Mouse (Mus musculus): ENCODE data around the gene Gm7954. TPM values are rescaled to one million over a fixed set of nuclear protein-coding genes. Genes with fewer than 3 reads are reported as not detected.

Gene Gm7954
- not detected in 2 replicates for total RNA-seq (2023)

DNA sequence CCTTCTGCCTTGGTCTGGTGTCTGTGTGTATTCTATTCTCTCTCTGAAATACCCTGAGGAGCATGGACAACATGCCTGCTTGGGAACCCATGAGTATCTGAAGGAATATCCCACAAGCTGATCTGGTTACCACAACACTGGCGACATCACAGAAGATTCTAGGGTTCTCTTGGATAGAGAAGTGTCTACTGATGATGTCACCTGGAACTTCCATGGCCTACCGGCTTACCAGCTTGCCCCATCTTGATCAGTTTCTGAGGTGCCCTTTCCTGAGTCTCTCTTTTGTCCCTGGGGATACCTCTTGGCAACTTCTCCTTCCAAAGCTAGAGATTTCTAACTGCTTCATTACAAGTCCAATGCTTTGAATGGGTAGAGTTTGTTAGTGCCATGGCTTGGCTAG, at the start of gene Gm7954:
Gm7954 (minus strand) TSS at position 101 of the 400 bp plus-strand sequence.

DNA sequence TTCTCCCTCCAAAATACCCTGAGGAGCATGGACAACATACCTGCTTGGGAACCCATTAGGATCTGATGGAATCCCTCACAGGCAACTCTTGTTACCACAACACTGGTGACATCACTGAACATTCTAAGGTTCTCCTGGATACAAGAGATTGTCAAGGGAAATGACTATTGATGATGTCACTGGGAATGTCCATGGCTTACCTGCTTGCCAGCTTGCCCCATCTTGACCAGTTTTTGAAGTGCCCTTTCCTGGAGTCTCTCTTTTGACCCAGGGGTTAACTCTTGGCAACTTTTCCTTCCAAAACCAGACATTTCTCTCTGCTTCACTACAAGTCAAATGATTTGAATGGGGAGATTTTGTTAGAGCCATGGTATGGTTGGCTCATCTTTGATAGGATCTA, 36.1 kb upstream of the Gm7954 start, which contains the start of gene Gm3486:
Gm3486 (minus strand) TSS at position 101 of the 400 bp plus-strand sequence.

DNA sequence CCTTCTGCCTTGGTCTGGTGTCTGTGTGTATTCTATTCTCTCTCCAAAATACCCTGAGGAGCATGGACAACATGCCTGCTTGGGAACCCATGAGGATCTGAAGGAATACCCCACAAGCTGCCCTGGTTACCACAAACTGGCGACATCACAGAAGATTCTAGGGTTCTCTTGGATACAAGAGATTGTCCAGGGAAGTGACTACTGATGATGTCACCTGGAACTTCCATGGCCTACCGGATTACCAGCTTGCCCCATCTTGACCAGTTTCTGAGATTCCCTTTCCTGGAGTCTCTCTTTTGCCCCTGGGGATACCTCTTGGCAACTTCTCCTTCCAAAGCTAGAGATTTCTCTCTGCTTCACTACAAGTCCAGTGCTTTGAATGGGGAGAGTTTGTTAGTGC, 45.1 kb downstream of the Gm7954 start, which contains the start of gene Gm6482:
Gm6482 (minus strand) TSS at position 101 of the 400 bp plus-strand sequence.

Other genes starting within 250 kb of the Gm7954 start
- not detected in 2 replicates for gene Gm2832, start 174.7 kb downstream of the Gm7954 start, total RNA-seq (2023)
- gene Gm5798, start 104.9 kb downstream of the Gm7954 start, total RNA-seq (2023), result not detected in 2 replicates
- not detected in 2 replicates for gene Gm7945, start 67.1 kb downstream of the Gm7954 start, total RNA-seq (2023)
- not detected in 2 replicates for gene Gm6482, start 45.2 kb downstream of the Gm7954 start, total RNA-seq (2023)
- gene Gm3486, start 36.0 kb upstream of the Gm7954 start, total RNA-seq (2023), result not detected in 2 replicates
- gene Gm7970, start 102.1 kb upstream of the Gm7954 start, total RNA-seq (2023), result not detected in 2 replicates
- not detected in 2 replicates for gene 1700049E17Rik2, start 119.7 kb upstream of the Gm7954 start, total RNA-seq (2023)
- gene Gm3072, start 171.1 kb upstream of the Gm7954 start, total RNA-seq (2023), result not detected in 2 replicates
- gene Gm3676, start 193.0 kb upstream of the Gm7954 start, total RNA-seq (2023), result not detected in 2 replicates
- gene Gm8068, start 248.4 kb upstream of the Gm7954 start, total RNA-seq (2023), result not detected in 2 replicates